In genomic region chr6:50322631-50323030, GRCm38 (mm10) we compare ENCODE assay signal across 12 mouse cellular contexts. TPM values are rescaled to one million over a fixed set of nuclear protein-coding genes. Genes with fewer than 3 reads are reported as not detected.
DNase-seq lines count a peak whose midpoint lies in the region; ATAC-seq lines count a peak whose summit lies in the region.
"Had no signal": no experiment of that assay in that cellular context is flagged by ENCODE, and none has a peak within 500 bp of the region (broad histone marks: within the 10 kb centered on the region; RNA-seq: fewer than 3 reads in every experiment).

No protein-coding gene starts in this region.

- no peaks in the 10 kb centered on the region for H3K27me3 ChIP-seq in midbrain, embryonic 13.5 days
- H3K27me3 ChIP-seq in midbrain, embryonic 11.5 days (ENCODE audit: control insufficient read depth, insufficient read depth, low read length), result no peaks in the 10 kb centered on the region
- H3K27me3 ChIP-seq: liver, embryonic 13.5 days; neural tube, embryonic 15.5 days had no signal

- 57% methylated on average over 9 of the region's 9 CpGs for WGBS in midbrain, embryonic 13.5 days
- 67% methylated on average over 9 of the region's 9 CpGs for WGBS in midbrain, embryonic 11.5 days

- ATAC-seq in midbrain, embryonic 13.5 days, result no peak
- ATAC-seq in midbrain, embryonic 11.5 days (ENCODE audit: low FRiP score), result no peak
- no peak for ATAC-seq in monocyte, adult 5-6 weeks (replicated peaks; ENCODE audit: insufficient number of reproducible peaks, low FRiP score, low TSS enrichment, poor library complexity, severe bottlenecking)

- peaks cover 15% of the 10 kb centered on the region for H3K4me1 ChIP-seq in midbrain, embryonic 13.5 days (replicated peaks)
- H3K4me1 ChIP-seq in midbrain, embryonic 11.5 days (ENCODE audit: control insufficient read depth, insufficient read depth, low read length), result peaks cover 3% of the 10 kb centered on the region
- H3K4me1 ChIP-seq: liver, embryonic 13.5 days had no signal

- H3K36me3 ChIP-seq in midbrain, embryonic 13.5 days, result no peaks in the 10 kb centered on the region
- H3K36me3 ChIP-seq in midbrain, embryonic 11.5 days (ENCODE audit: control insufficient read depth, insufficient read depth, low read length), result no peaks in the 10 kb centered on the region
- H3K36me3 ChIP-seq: liver, embryonic 13.5 days; neural tube, embryonic 15.5 days had no signal

- H3K4me3 ChIP-seq in midbrain, embryonic 13.5 days (replicated peaks), result no peak overlapping the region
- H3K4me3 ChIP-seq in midbrain, embryonic 11.5 days (ENCODE audit: low read depth, low read length), result no peak overlapping the region
- H3K4me3 ChIP-seq: liver, embryonic 13.5 days; neural tube, embryonic 15.5 days had no signal

- H3K27ac ChIP-seq in midbrain, embryonic 13.5 days, result peak overlapping the region; percentile 20; the same call in 1 of the 2 replicates
- no peak overlapping the region for H3K27ac ChIP-seq in midbrain, embryonic 11.5 days (ENCODE audit: low read depth, low read length)
- H3K27ac ChIP-seq: liver, embryonic 13.5 days; neural tube, embryonic 15.5 days had no signal

- H3K9ac ChIP-seq in midbrain, embryonic 13.5 days (replicated peaks), result no peak overlapping the region
- H3K9ac ChIP-seq in midbrain, embryonic 11.5 days (ENCODE audit: low read length), result no peak overlapping the region
- H3K9ac ChIP-seq: liver, embryonic 13.5 days; neural tube, embryonic 15.5 days had no signal

- DNase-seq in midbrain, embryonic 11.5 days (ENCODE audit: low spot score, missing footprints), result no peak
- DNase-seq in frontal cortex, postnatal 10 days (ENCODE audit: low spot score in 2 of 2), result peak; percentile 63 to 72
- DNase-seq in left cerebral cortex, adult 8-10 months (ENCODE audit: low spot score in 2 of 2), result peak; percentile 34 to 87
- DNase-seq in right cerebral cortex, postnatal 25 days, result peak; percentile 70
- no peak for DNase-seq in lung, postnatal 25 days (ENCODE audit: low spot score)
- no peak for DNase-seq in adrenal gland, adult 18-20 months (ENCODE audit: low spot score in 2 of 2)
- DNase-seq: gastrocnemius, postnatal 36 days; kidney, adult 8-10 months; liver, embryonic 13.5 days had no signal

- no peaks in the 10 kb centered on the region for H3K9me3 ChIP-seq in midbrain, embryonic 13.5 days
- no peaks in the 10 kb centered on the region for H3K9me3 ChIP-seq in midbrain, embryonic 11.5 days (ENCODE audit: control insufficient read depth, low read length)
- H3K9me3 ChIP-seq: liver, embryonic 13.5 days; neural tube, embryonic 15.5 days had no signal

- H3K4me2 ChIP-seq in midbrain, embryonic 13.5 days (replicated peaks), result no peak overlapping the region
- H3K4me2 ChIP-seq in midbrain, embryonic 11.5 days, result no peak overlapping the region
- H3K4me2 ChIP-seq: liver, embryonic 13.5 days; neural tube, embryonic 15.5 days had no signal

RNA-seq across cellular contexts. Expression of gene Gsdme, which starts 59.0 kb away (rescaled TPM):
- polyA plus RNA-seq in midbrain, embryonic 13.5 days (2015; fragmentation: Nextera tagmentation; extraction: Ambion mirVana), result 64.9 and 71.6 TPM in 2 replicates
- 52.9 and 55.2 TPM in 2 replicates for polyA plus RNA-seq in midbrain, embryonic 11.5 days (2014; fragmentation: Nextera tagmentation; extraction: Ambion mirVana)
- total RNA-seq in left cerebral cortex, adult 8-10 months (2022), result 10 to 100 TPM; 14.1 to 14.8 (median 14.3) TPM
- total RNA-seq in adrenal gland, adult 18-20 months (2021), result 1 to 10 TPM; 1.2 to 1.3 TPM
- 6.6 to 13.2 TPM (median 9.0 TPM) in 3 replicates for total RNA-seq in monocyte, adult 5-6 weeks (2017)

Comparison
In these comparisons a context has a peak if more than half of its experiments do, and no peak if none do; other contexts are left out.
1. DNase-seq: peak in frontal cortex, postnatal 10 days (2 of 2), left cerebral cortex, adult 8-10 months (2 of 2) and right cerebral cortex, postnatal 25 days (single experiment); none in midbrain, embryonic 11.5 days (single experiment), lung, postnatal 25 days (single experiment) and adrenal gland, adult 18-20 months (0 of 2).